Mouse (Mus musculus): ENCODE measurements around the gene Slc15a2.

Gene Slc15a2

GRCm38 (mm10) chr16:36700484-36700883 is 84.3 kb downstream of the Slc15a2 start:
- H3K9me3 ChIP-seq (ENCODE audit: low read length) = no peaks in the 10 kb centered on the region

More at GRCm38 (mm10) chr16:36700484-36700883, 84.3 kb downstream of the Slc15a2 start:
- H3K4me1 ChIP-seq (replicated peaks; ENCODE audit: low read depth, low read length) = peaks cover 35% of the 10 kb centered on the region
- H3K36me3 ChIP-seq (ENCODE audit: insufficient read depth, low read length) = no peaks in the 10 kb centered on the region
- no peak overlapping the region for H3K4me3 ChIP-seq (replicated peaks; ENCODE audit: low read length)
- H3K27me3 ChIP-seq (ENCODE audit: insufficient read depth, low read length) = no peaks in the 10 kb centered on the region
- TF ChIP-seq CTCF (conservative IDR thresholded peaks at IDR 0.05; ENCODE audit: low read length) = no peak
- TF ChIP-seq POU5F1 (IDR thresholded peaks at IDR 0.05; ENCODE audit: borderline replicate concordance, low read length) = no peak
- TF ChIP-seq NANOG (IDR thresholded peaks at IDR 0.05; ENCODE audit: borderline replicate concordance, low read length) = no peak

Data from E14TG2a.4 (cell line).